Mouse (Mus musculus): ENCODE data around the gene Ttll11. TPM values are rescaled to one million over a fixed set of nuclear protein-coding genes. Genes with fewer than 3 reads are reported as not detected.

Ttll11 gene
- polyA plus RNA-seq (2015; fragmentation: Nextera tagmentation; extraction: Ambion mirVana) = 1.8 and 2.2 TPM in 2 replicates

- WGBS = 0% methylated on average over 23 of the region's 42 CpGs
- Histone ChIP-seq H3K9me3 (replicated peaks) (no peaks in the 10 kb centered on the region), H3K4me1 (peaks cover 19% of the 10 kb centered on the region), H3K9ac (peak within 1 kb of the TSS; percentile 93), H3K4me2 (peak within 1 kb of the TSS; percentile 93), H3K4me3 (peak within 1 kb of the TSS; percentile 87), H3K36me3 (ENCODE audit: poor library complexity, severe bottlenecking) (0 out of 2 replicates have a peak, but pooled peaks cover 5% of the 10 kb centered on the region), H3K27me3 (peaks cover 6% of the 10 kb centered on the region; the same call in 1 of the 2 replicates), H3K27ac (peak within 1 kb of the TSS; percentile 78)
- ATAC-seq = peak; percentile 94
Measured at GRCm38 (mm10) chr2:35979644-35980021, at the start of gene Ttll11. TSS of gene Ttll11 (minus strand) at chr2:35979913.

- Histone ChIP-seq H3K4me2 (no peak overlapping the region), H3K27me3 (0 out of 2 replicates have a peak, but pooled peaks cover 9% of the 10 kb centered on the region), H3K4me3 (no peak overlapping the region), H3K9me3 (replicated peaks) (no peaks in the 10 kb centered on the region), H3K36me3 (ENCODE audit: poor library complexity, severe bottlenecking) (no peaks in the 10 kb centered on the region), H3K9ac (no peak overlapping the region), H3K27ac (no peak overlapping the region), H3K4me1 (peaks cover 12% of the 10 kb centered on the region)
- 72% methylated on average over 3 of the region's 3 CpGs for WGBS
- no peak for ATAC-seq
Measured at GRCm38 (mm10) chr2:36023291-36023690, 43.6 kb upstream of the Ttll11 start.

- peak; percentile 79 for ATAC-seq
- peak overlapping the region; percentile 48 for H3K9ac ChIP-seq
- 7% methylated on average over 32 of the region's 32 CpGs for WGBS
- H3K4me2 ChIP-seq = peak overlapping the region; percentile 60
- H3K36me3 ChIP-seq (ENCODE audit: poor library complexity, severe bottlenecking) = no peaks in the 10 kb centered on the region
- H3K9me3 ChIP-seq (replicated peaks) = no peaks in the 10 kb centered on the region
- H3K27me3 ChIP-seq = 0 out of 2 replicates have a peak, but pooled peaks cover 9% of the 10 kb centered on the region
- H3K4me3 ChIP-seq = peak overlapping the region; percentile 28
- no peak overlapping the region for H3K27ac ChIP-seq
- peaks cover 12% of the 10 kb centered on the region for H3K4me1 ChIP-seq
Measured at GRCm38 (mm10) chr2:36021385-36022159, 41.9 kb upstream of the Ttll11 start.

GRCm38 (mm10) chr2:36013010-36013409 lies 33.3 kb upstream of the Ttll11 start:
- peaks cover 23% of the 10 kb centered on the region for H3K27me3 ChIP-seq
- no peak for ATAC-seq
- no peaks in the 10 kb centered on the region for H3K36me3 ChIP-seq (ENCODE audit: poor library complexity, severe bottlenecking)
- no peak overlapping the region for H3K27ac ChIP-seq
- H3K4me1 ChIP-seq = peaks cover 20% of the 10 kb centered on the region
- H3K9me3 ChIP-seq (replicated peaks) = no peaks in the 10 kb centered on the region
- H3K9ac ChIP-seq = no peak overlapping the region
- no peak overlapping the region for H3K4me2 ChIP-seq
- no peak overlapping the region for H3K4me3 ChIP-seq
- WGBS = 69% methylated on average over 12 of the region's 12 CpGs

- H3K9ac ChIP-seq = peak overlapping the region; percentile 67
- H3K4me1 ChIP-seq = peaks cover 20% of the 10 kb centered on the region
- WGBS = under 1% methylated on average over 44 of the region's 44 CpGs
- no peaks in the 10 kb centered on the region for H3K36me3 ChIP-seq (ENCODE audit: poor library complexity, severe bottlenecking)
- H3K9me3 ChIP-seq (replicated peaks) = no peaks in the 10 kb centered on the region
- H3K4me3 ChIP-seq = peak overlapping the region; percentile 45
- peak; percentile 80 for ATAC-seq
- H3K27ac ChIP-seq = peak overlapping the region; percentile 87
- peak overlapping the region; percentile 74 for H3K4me2 ChIP-seq
- peaks cover 24% of the 10 kb centered on the region for H3K27me3 ChIP-seq
Measured at GRCm38 (mm10) chr2:36011331-36011825, 31.7 kb upstream of the Ttll11 start.

GRCm38 (mm10) chr2:36010579-36010978 lies 30.9 kb upstream of the Ttll11 start:
- peak overlapping the region; percentile 67; the same call in 1 of the 2 replicates for H3K9ac ChIP-seq
- H3K27me3 ChIP-seq = peaks cover 28% of the 10 kb centered on the region
- no peak overlapping the region for H3K4me3 ChIP-seq
- H3K4me2 ChIP-seq = peak overlapping the region; percentile 74
- peaks cover 20% of the 10 kb centered on the region for H3K4me1 ChIP-seq
- WGBS = 37% methylated on average over 8 of the region's 8 CpGs
- H3K9me3 ChIP-seq (replicated peaks) = no peaks in the 10 kb centered on the region
- no peak; the same call in 1 of the 2 replicates for ATAC-seq
- no peaks in the 10 kb centered on the region for H3K36me3 ChIP-seq (ENCODE audit: poor library complexity, severe bottlenecking)
- peak overlapping the region; percentile 87 for H3K27ac ChIP-seq

- Histone ChIP-seq H3K27me3 (peaks cover 28% of the 10 kb centered on the region), H3K4me1 (peaks cover 20% of the 10 kb centered on the region), H3K9ac (no peak overlapping the region), H3K9me3 (replicated peaks) (no peaks in the 10 kb centered on the region), H3K4me2 (no peak overlapping the region), H3K36me3 (ENCODE audit: poor library complexity, severe bottlenecking) (no peaks in the 10 kb centered on the region), H3K4me3 (no peak overlapping the region), H3K27ac (no peak overlapping the region)
- peak; percentile 46 for ATAC-seq
- WGBS = 18% methylated on average over 4 of the region's 4 CpGs
Measured at GRCm38 (mm10) chr2:36009386-36009785, 29.7 kb upstream of the Ttll11 start.

GRCm38 (mm10) chr2:36008071-36008470 lies 28.4 kb upstream of the Ttll11 start:
- H3K27ac ChIP-seq = no peak overlapping the region
- H3K4me2 ChIP-seq = no peak overlapping the region
- H3K36me3 ChIP-seq (ENCODE audit: poor library complexity, severe bottlenecking) = no peaks in the 10 kb centered on the region
- peaks cover 24% of the 10 kb centered on the region for H3K27me3 ChIP-seq
- 27% methylated on average over 1 of the region's 1 CpGs for WGBS
- no peak for ATAC-seq
- H3K9me3 ChIP-seq (replicated peaks) = no peaks in the 10 kb centered on the region
- H3K4me1 ChIP-seq = peaks cover 20% of the 10 kb centered on the region
- H3K4me3 ChIP-seq = no peak overlapping the region
- no peak overlapping the region for H3K9ac ChIP-seq

GRCm38 (mm10) chr2:36002188-36002587 lies 22.5 kb upstream of the Ttll11 start:
- WGBS = 16% methylated on average over 6 of the region's 6 CpGs
- H3K36me3 ChIP-seq (ENCODE audit: poor library complexity, severe bottlenecking) = no peaks in the 10 kb centered on the region
- H3K9me3 ChIP-seq (replicated peaks) = no peaks in the 10 kb centered on the region
- peaks cover 9% of the 10 kb centered on the region; the same call in 1 of the 2 replicates for H3K27me3 ChIP-seq
- H3K4me3 ChIP-seq = no peak overlapping the region
- no peak overlapping the region for H3K4me2 ChIP-seq
- H3K27ac ChIP-seq = peak overlapping the region; percentile 40; the same call in 1 of the 2 replicates
- H3K9ac ChIP-seq = no peak overlapping the region
- peaks cover 6% of the 10 kb centered on the region for H3K4me1 ChIP-seq
- ATAC-seq = peak; percentile 79

- ATAC-seq = no peak
- Histone ChIP-seq H3K27ac (no peak overlapping the region), H3K27me3 (peaks cover 4% of the 10 kb centered on the region; the same call in 1 of the 2 replicates), H3K4me1 (peaks cover 6% of the 10 kb centered on the region), H3K36me3 (ENCODE audit: poor library complexity, severe bottlenecking) (no peaks in the 10 kb centered on the region), H3K9ac (no peak overlapping the region), H3K9me3 (replicated peaks) (no peaks in the 10 kb centered on the region), H3K4me2 (no peak overlapping the region), H3K4me3 (no peak overlapping the region)
- WGBS = 66% methylated on average over 1 of the region's 1 CpGs
Measured at GRCm38 (mm10) chr2:36000390-36000789, 20.7 kb upstream of the Ttll11 start.

- ATAC-seq = no peak
- Histone ChIP-seq H3K36me3 (ENCODE audit: poor library complexity, severe bottlenecking) (no peaks in the 10 kb centered on the region), H3K9ac (no peak overlapping the region), H3K27me3 (peaks cover 4% of the 10 kb centered on the region; the same call in 1 of the 2 replicates), H3K4me1 (peaks cover 6% of the 10 kb centered on the region), H3K4me2 (no peak overlapping the region), H3K4me3 (no peak overlapping the region), H3K9me3 (replicated peaks) (no peaks in the 10 kb centered on the region), H3K27ac (no peak overlapping the region)
Measured at GRCm38 (mm10) chr2:35999212-35999611, 19.5 kb upstream of the Ttll11 start.

GRCm38 (mm10) chr2:35998416-35998815 lies 18.7 kb upstream of the Ttll11 start:
- no peaks in the 10 kb centered on the region for H3K36me3 ChIP-seq (ENCODE audit: poor library complexity, severe bottlenecking)
- no peak overlapping the region for H3K27ac ChIP-seq
- WGBS = 87% methylated on average over 5 of the region's 5 CpGs
- H3K9me3 ChIP-seq (replicated peaks) = no peaks in the 10 kb centered on the region
- ATAC-seq = no peak
- H3K4me2 ChIP-seq = no peak overlapping the region
- peaks cover 4% of the 10 kb centered on the region; the same call in 1 of the 2 replicates for H3K27me3 ChIP-seq
- H3K4me1 ChIP-seq = peaks cover 6% of the 10 kb centered on the region
- no peak overlapping the region for H3K4me3 ChIP-seq
- no peak overlapping the region for H3K9ac ChIP-seq
